Mouse (Mus musculus): ENCODE results near the gene Aaed1.

The Aaed1 gene

GRCm38 (mm10) chr13:64309842-64310241 lies 2.7 kb downstream of the Aaed1 start:
- intact Hi-C loops (cut with DNase I): loop anchor here (5.0 to 10.0 kb wide), 2 partner anchors 128 to 265 kb away; no protein-coding TSS in a partner anchor

GRCm38 (mm10) chr13:64309036-64309435 lies 3.5 kb downstream of the Aaed1 start:
- intact Hi-C loops (cut with DNase I): loop anchor here (5.0 kb wide), 1 partner anchor 127 kb away; no protein-coding TSS in a partner anchor

DNA sequence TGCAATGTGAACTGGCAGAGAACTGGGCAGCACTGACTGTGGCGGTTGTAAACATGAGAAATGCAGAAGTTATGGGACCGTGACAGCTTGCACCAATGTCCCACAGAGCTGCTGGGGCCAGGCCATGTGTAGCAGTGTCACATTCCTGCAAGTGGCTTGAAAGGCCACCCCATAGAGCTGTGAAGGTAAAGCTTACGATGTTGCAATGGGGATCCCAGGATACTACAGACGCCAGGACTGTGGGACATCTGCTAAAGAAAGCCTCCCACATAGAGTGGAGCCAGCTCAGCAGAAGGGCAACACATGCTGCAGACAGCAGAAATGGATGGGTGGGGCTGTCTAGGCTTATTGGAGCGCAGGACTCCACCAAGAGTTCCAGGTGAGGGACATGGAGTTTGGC lies 5.0 kb downstream of the Aaed1 start:
- intact Hi-C loops (cut with DNase I): loop anchor here (5.0 kb wide), 1 partner anchor 125 kb away; no protein-coding TSS in a partner anchor

GRCm38 (mm10) chr13:64306078-64306477 lies 6.4 kb downstream of the Aaed1 start:
- intact Hi-C loops (cut with DNase I): loop anchor here (1.0 to 5.0 kb wide), 2 partner anchors 57 to 124 kb away; no protein-coding TSS in a partner anchor

- intact Hi-C loops (cut with DNase I): no loop called here
These were observed 13.4 kb downstream of the Aaed1 start for GRCm38 (mm10) chr13:64299069-64299468.

GRCm38 (mm10) chr13:64286791-64287190 lies 25.7 kb downstream of the Aaed1 start:
- intact Hi-C loops (cut with DNase I): no loop called here

GRCm38 (mm10) chr13:64286321-64286720 lies 26.2 kb downstream of the Aaed1 start:
- intact Hi-C loops (cut with DNase I): no loop called here

- intact Hi-C loops (cut with DNase I): no loop called here
These were observed 27.8 kb downstream of the Aaed1 start for GRCm38 (mm10) chr13:64284676-64285075.

- intact Hi-C loops (cut with DNase I): no loop called here
These were observed 31.6 kb downstream of the Aaed1 start for GRCm38 (mm10) chr13:64280940-64281339.

- intact Hi-C loops (cut with DNase I): no loop called here
These were observed 36.8 kb downstream of the Aaed1 start for GRCm38 (mm10) chr13:64275754-64276127.

DNA sequence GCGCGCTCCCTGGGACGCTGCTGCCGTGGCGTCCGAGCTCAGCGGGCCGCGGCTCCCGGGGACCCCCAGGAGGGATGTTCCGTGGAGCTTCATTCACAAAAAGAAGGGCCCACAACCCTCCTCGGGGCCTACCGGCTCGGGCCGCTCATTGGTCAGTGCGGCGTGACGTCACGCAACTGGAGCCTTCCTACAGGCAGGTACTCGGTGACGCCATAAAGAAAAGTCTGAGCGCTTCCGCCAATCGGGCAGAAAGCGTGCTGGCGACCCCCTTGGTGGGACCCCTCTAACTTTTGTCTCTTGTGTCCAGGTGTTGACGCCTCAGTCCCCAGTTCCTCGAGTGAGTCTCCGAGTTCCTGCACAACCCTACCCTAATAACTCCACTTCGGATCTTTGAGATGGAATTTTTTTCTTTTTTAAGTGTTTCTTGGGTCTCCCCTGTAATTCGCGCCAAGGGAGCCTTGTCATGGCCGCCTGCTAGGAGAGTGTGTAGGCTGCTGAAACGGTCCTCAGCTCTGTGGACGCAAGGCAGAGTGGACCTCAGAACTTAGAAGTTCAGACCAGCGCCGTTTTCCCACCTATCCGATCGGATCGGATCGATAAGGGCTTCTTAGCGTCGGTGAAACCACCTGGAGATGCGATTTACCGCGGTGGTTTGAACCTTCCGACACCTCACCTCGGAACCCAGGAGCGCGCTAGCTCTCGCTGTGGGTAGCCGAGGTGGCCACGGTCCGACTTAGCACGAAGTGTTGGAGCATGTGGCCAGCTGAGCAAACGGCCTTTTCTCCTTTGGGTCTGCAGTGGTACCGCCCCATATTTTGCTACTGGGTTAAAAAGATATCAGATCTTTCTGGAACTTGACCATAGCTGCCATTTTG lies 37.4 kb downstream of the Aaed1 start, which contains the start of gene Cdc14b:
Cdc14b (minus strand) TSS at position 412 of the 875 bp plus-strand sequence.
- intact Hi-C loops (cut with DNase I): no loop called here

GRCm38 (mm10) chr13:64273891-64274844 lies 38.3 kb downstream of the Aaed1 start:
- intact Hi-C loops (cut with DNase I): no loop called here

DNA sequence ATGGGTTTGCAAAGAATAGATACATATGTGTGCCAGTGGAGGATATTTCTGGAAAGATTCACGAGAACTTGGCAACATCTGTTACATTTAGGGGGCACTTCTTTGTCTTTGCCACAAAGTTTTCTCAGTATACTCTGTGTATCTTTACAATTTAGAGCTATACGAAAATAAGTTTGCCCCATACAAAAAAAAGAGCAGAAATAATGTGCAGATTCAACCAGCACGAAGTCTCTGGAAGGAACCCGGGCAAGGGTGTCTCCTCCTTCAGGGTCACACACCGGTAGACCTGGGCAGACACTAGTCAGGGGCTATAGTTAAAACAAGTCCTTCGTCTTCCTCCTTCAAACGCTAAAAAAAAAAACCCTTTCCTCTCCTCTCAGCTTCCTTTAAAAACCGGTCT lies 39.2 kb downstream of the Aaed1 start:
- intact Hi-C loops (cut with DNase I): no loop called here

- intact Hi-C loops (cut with DNase I): no loop called here
These were observed 44.1 kb downstream of the Aaed1 start for GRCm38 (mm10) chr13:64268384-64268783.

GRCm38 (mm10) chr13:64267151-64267550 lies 45.4 kb downstream of the Aaed1 start:
- intact Hi-C loops (cut with DNase I): no loop called here

DNA sequence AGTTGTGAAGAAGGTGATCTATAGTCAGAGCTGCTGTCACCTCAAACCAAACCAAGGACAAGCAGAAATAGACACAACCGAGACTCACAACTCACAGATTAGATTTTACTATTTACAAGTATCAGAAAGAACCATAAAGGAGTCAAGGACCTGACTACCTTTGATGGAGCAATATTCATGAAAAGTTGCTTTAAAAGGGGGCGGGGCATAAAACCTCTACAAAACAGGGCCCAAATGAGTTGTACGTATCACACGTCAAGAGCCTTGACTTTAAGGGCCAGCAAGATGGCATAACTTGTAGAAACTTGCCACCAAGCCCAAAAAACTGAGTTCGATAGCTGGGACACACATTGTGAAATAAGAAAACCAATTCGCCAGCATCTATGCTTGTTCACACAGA lies 47.9 kb downstream of the Aaed1 start:
- intact Hi-C loops (cut with DNase I): no loop called here

GRCm38 (mm10) chr13:64259903-64260302 lies 52.6 kb downstream of the Aaed1 start:
- intact Hi-C loops (cut with DNase I): loop anchor here (10.0 kb wide), 1 partner anchor 175 kb away; the partner anchor contains the start of gene Cdk20

DNA sequence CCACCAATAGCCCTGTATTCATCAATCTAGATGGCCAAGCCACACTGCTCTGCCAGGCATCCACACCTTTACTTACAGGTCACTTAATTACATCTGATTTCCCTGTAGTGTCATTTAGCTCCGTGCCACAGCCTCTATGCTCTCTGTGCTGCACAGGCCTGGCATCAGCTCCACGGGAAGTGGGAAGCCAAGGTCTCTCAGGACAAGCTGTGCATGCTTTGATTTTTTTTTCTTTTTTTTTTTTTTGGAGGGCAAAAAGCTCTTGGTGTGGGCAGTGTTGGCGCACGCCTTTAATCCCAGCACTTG lies 54.0 kb downstream of the Aaed1 start:
- intact Hi-C loops (cut with DNase I): loop anchor here (10.0 kb wide), 1 partner anchor 176 kb away; the partner anchor contains the start of gene Cdk20

GRCm38 (mm10) chr13:64257814-64258515 lies 54.5 kb downstream of the Aaed1 start:
- intact Hi-C loops (cut with DNase I): loop anchor here (10.0 kb wide), 1 partner anchor 177 kb away; the partner anchor contains the start of gene Cdk20

DNA sequence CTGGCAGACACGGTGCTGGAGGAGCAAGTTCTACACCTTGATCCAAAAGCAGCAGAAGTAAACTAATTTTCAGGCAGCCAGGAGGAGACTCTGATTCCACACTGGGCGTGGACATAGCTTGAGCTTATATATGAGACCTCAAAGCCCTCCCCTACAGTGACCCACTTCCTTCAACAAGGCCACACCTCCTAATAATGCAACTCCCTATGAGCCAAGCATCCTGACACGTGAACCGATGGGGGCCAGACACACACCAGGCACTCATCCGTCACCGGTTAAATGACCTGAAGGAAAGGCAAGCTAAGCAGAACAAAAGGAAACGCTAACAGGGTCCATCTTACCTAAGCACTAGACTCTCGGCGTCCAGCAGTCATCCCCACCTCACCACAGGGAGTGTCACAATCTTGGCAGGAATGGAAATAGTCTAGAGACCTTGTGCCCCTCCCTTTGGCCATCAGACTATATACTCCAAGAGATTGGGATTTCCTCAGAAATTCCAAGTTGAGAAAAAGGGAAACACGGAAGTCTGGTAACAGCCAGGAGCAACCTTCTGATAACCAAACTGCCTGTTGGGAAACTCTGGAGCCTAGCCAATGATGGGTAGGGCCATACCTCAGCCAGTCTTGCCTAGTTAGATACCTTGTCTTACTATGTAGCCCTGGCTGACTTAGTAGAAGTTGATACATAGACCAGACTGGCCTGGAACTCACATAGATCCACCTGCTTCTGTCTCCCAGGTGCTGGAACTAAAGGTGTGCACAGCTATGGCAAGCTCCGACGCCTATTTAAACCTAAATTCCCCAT lies 55.3 kb downstream of the Aaed1 start:
- intact Hi-C loops (cut with DNase I): loop anchor here (10.0 kb wide), 1 partner anchor 178 kb away; the partner anchor contains the start of gene Cdk20

Data from adrenal gland (tissue).